Mouse (Mus musculus) cortical plate, adult 2 months (tissue): ENCODE measurements around the gene Rps19. TPM values are rescaled to one million over a fixed set of nuclear protein-coding genes. Genes with fewer than 3 reads are reported as not detected.

ENCODE experiments used
- H3K27ac ChIP-seq: fragments of 200-500 bp; 2 replicates; pipeline ENCODE4 v1.5.1; 2012; ENCODE audit warnings: low read length, control low read depth, inconsistent platforms; ENCODE audit not compliant: insufficient read depth
- H3K4me1 ChIP-seq: fragments of 200-500 bp; 2 replicates; pipeline ENCODE4 v1.6.1; 2011; ENCODE audit warnings: low read length; ENCODE audit not compliant: control insufficient read depth, insufficient read depth
- H3K4me3 ChIP-seq: fragments of 200-500 bp; 2 replicates; pipeline ENCODE4 v1.5.1; 2011; ENCODE audit warnings: mild to moderate bottlenecking, low read length, control low read depth; ENCODE audit not compliant: insufficient read depth
- CTCF ChIP-seq: fragments of 200-500 bp; IDR thresholded peaks from 2 replicates; pipeline ENCODE4 v1.5.1; 2011; ENCODE audit warnings: mild to moderate bottlenecking, control low read depth, low read length; ENCODE audit not compliant: insufficient read depth; ENCODE audit errors: extremely low read depth
- POLR2A ChIP-seq: fragments of 200-500 bp; IDR thresholded peaks from 2 replicates; pipeline ENCODE4 v1.6.1; 2011; ENCODE audit warnings: mild to moderate bottlenecking, low read length, control low read depth; ENCODE audit not compliant: insufficient read depth; ENCODE audit errors: extremely low read depth
- polyA plus RNA-seq: library from polyadenylated mRNA; depleted of rRNA; stranded (reverse); fragments of >200 nt; gene quantifications from 2 replicates; pipeline ENCODE4 v1.2.3, GENCODE M21; 2012

The Rps19 gene
- polyA plus RNA-seq, 1 experiment: 393 TPM

DNA sequence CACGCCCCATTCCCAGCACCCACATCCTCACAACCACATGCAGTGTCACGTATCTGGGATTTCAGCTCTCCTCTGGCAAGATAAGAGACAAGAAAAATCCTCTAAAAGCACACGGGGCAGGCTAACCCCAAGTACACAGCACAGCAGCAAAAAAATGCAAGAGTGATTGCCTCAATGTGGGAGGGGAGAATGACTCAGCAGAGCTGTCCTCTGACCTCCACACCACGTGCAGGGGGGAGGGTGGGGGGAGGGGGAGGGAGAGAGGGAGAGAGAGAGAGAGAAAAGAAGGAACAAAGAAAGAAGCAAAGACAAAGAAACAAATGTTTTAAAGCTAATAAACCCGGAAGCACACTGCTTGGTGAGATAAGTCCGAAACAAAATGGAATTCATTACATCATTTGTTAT, 33.3 kb upstream of the Rps19 start:
- H3K4me3 ChIP-seq: no peak overlapping the region
- no peaks in the 10 kb centered on the region; the same call in 1 of the 2 replicates for H3K4me1 ChIP-seq
- no peak overlapping the region for H3K27ac ChIP-seq
- TF ChIP-seq POLR2A (no peak), CTCF (no peak)

DNA sequence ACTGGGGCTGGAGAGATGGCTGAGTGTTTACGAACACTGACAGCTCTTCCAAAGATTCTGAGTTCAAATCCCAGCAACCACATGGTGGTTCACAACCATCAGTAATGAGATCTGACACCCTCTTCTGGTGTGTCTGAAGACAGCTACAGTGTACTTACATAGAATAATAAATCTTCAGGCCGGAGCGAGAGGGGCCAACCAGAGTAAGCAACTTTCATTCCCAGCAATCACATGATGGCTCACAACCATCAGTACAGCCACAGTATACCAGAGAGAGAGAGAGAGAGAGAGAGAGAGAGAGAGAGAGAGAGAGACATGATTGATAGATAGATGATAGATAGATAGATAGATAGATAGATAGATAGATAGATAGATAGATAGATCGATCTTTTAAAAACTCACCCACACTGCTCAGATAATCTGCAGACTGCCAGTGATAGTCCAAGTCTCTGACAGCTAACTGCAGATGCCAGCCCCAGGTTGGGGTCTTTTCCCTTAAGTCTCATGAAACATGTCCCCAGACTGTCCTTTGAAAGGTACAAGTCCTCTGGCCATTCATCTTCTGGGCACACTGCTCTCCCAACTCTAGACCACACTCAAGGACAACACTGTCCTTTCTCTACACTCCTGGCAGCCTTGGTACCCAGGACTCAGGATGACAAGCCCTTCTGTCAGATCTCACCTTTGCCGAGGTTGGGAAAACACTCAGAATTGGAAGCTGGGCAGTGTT, 32.4 kb upstream of the Rps19 start:
- no peak overlapping the region for H3K27ac ChIP-seq
- H3K4me1 ChIP-seq: no peaks in the 10 kb centered on the region; the same call in 1 of the 2 replicates
- no peak overlapping the region for H3K4me3 ChIP-seq
- TF ChIP-seq POLR2A: no peak
- no peak for TF ChIP-seq CTCF

DNA sequence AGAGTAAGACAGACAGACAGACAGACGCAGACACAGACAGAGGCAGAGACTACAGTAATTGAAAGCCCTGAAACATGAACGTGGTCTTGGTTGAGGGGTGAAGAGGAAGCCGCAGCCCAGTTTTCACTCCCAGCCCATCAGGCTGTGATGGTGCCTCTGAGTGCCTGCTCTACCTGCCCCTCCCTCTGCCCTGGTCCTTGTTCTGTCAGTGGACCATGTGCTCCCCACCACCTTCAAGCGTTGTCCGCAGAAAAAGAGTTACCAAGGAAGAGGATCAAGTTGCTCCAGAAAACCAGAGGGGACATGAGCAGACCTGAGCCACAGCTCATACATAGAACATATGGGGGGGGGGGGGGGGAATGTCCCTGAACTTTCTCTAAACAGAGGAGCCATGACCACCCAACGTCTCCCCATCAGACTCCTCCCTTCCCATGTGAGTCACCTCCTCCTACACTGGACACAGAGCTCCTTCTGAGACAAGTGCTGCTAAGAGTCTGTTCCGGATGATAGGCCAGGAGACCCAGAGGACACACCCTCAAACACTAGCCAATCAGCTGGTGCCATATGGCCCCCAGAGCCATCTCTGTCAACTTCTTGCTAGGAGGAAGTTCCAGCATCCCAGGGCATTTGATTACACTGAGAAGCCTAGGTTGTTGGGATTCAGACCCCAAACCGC, 31.5 kb upstream of the Rps19 start:
- Histone ChIP-seq H3K27ac (no peak overlapping the region), H3K4me3 (no peak overlapping the region), H3K4me1 (no peaks in the 10 kb centered on the region; the same call in 1 of the 2 replicates)
- TF ChIP-seq CTCF: no peak
- TF ChIP-seq POLR2A: no peak

DNA sequence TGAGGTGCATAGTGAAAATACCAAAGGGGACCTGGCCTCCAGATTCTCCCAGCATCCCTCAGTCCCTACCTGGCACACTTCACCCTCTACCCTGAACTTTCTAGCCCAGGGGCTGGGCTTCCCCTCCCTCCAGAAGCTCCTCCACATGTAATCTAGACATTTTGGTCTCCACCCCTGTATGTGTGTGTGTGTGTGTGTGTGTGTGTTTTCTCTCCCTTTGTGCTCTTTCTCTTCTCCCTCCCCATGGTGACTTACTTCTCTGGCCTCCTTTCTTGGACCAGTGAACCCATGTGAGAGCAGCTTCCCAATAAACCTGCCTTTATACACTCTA, 31.0 kb upstream of the Rps19 start:
- TF ChIP-seq CTCF: no peak
- no peak for TF ChIP-seq POLR2A
- H3K4me3 ChIP-seq: no peak overlapping the region
- no peaks in the 10 kb centered on the region; the same call in 1 of the 2 replicates for H3K4me1 ChIP-seq
- no peak overlapping the region for H3K27ac ChIP-seq

DNA sequence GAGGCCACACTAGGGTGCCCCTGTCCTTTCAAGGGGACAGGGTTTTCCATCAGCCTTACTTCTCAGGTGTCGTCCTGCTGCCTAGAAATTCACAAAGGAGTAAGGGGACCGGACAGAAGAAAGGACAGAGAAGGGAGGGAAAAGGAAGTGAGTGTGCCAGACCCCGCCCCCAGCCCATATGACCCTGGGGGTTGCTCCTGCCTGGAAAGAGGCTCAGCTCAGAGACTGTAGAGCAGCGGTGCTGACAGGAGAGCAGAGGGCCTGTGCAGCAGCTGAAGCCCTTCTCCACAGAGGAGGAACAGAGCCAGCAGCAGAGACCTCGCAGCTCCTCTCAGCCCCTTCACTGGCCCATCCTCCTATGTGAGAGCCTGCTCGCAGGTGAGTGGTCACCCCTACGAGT, 30.5 kb upstream of the Rps19 start:
- no peaks in the 10 kb centered on the region; the same call in 1 of the 2 replicates for H3K4me1 ChIP-seq
- no peak for TF ChIP-seq CTCF
- no peak for TF ChIP-seq POLR2A
- no peak overlapping the region for H3K4me3 ChIP-seq
- no peak overlapping the region for H3K27ac ChIP-seq

DNA sequence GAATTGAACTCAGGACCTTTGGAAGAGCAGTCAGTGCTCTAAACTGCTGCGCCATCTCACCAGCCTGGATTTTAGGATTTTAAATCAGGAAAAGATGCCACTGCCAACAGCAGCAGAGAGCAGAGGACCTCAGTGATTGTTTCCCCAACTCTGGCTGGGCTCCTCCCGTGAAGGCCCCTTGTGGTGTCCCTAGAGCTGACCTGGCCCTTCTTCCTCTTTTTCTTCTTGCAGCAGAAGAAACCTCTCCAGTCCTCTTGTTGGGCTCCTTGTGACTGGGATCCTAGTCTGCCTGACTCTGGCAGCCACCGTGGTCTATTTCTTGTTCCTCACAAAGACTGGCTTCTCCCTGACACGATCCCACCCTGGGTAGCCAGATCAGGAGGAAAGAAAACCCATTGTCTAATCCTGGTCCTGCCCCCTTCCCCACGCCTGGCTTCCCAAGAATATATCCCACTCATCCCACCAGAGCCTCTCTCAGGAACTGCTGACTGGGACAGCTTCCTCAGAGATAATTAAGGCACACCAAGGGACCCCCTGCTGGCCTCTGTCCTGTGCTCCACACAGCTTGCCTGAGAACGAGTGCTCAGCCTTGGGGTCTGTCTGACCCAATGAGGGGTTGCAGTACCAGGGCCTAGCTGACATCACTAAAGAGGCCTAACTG, 27.6 kb upstream of the Rps19 start:
- Histone ChIP-seq H3K4me1 (no peaks in the 10 kb centered on the region), H3K27ac (no peak overlapping the region), H3K4me3 (no peak overlapping the region)
- no peak for TF ChIP-seq POLR2A
- TF ChIP-seq CTCF: no peak

DNA sequence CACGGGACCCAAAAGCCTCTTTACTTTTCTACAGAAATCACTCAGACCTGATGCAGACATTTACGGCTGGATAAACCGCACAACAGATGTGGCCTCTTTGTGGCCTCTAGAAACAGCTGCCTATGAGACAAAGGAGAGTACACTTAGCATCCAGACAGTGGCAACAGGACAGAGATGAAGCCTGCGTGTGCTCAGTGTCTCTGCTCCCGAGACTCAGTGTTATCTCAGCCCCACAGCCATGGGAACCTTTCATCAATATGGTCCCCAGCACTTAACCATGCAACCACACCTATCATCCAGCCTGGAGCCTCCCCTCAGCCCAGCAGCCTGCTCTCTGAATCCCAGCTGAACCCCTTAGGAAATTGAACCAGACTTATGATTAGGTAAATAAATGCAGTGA, 24.9 kb upstream of the Rps19 start:
- no peak for TF ChIP-seq CTCF
- no peak for TF ChIP-seq POLR2A
- no peak overlapping the region for H3K27ac ChIP-seq
- H3K4me1 ChIP-seq: no peaks in the 10 kb centered on the region
- H3K4me3 ChIP-seq: no peak overlapping the region

DNA sequence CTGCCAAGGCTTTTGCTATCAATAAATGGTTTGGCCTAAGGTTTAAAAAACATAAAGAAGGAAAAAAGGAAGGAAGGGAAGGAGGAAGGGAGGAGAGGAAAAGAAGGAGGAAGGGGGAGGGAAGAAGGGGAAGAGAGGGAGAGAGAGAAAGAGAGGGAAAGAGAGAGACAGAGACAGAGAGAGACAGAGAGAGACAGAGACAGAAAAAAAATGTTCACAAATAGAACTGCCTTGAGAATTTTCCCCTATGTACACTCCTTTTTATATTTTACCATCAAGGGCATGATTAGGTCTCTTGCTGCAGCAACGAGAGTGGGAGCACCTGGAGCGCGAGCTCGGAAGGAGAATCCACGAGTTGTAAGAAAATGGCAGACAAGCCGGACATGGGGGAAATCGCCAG, 22.3 kb upstream of the Rps19 start, which contains the start of gene Gm9844:
Gene Gm9844 (plus strand): TSS at position 301 of the 400 bp plus-strand sequence.
- H3K4me1 ChIP-seq: no peaks in the 10 kb centered on the region
- no peak within 1 kb of the TSS for H3K4me3 ChIP-seq
- no peak for TF ChIP-seq POLR2A
- no peak for TF ChIP-seq CTCF
- H3K27ac ChIP-seq: no peak within 1 kb of the TSS

DNA sequence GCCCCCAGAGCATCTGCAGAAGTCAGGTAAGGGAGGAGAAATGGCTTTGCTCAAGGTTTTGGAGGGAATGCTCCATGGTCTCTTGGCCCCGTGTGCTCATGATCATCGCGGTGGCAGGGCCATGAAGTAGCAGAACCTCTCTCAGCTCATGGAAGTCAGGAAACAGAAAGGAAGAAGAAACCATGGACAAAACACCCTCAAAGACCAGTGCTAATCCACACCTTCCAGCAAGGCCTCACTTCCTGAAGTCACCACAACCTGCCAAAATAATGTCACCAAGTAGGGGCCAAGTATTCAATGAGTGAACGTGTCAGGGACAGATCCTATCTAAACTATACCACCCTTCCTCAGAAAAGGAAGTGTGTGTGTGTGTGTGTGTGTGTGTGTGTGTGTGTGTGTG, 21.3 kb upstream of the Rps19 start:
- Histone ChIP-seq H3K4me3 (no peak overlapping the region), H3K4me1 (no peaks in the 10 kb centered on the region), H3K27ac (no peak overlapping the region)
- TF ChIP-seq CTCF (no peak), POLR2A (no peak)

DNA sequence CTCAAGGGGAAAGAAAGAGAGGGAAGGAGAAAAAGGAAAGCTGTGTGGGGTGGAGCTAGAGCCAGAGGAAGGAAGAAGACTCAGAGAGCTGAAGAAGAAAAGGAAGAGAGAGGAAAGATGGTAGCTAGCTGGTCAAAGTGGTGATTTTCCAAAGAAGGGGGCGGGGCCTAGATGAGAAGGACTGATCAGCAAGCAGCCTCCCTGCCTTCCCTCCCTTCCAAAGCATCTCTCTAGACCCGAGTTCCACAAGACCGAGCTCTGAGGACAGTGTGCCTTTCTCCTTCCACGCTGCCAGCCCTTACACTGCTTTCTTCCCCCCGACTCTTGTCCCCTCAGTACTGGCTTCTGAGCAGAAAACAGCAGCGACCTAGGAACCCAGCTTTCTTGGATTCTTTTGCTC, 20.0 kb upstream of the Rps19 start:
- Histone ChIP-seq H3K4me3 (no peak overlapping the region), H3K27ac (no peak overlapping the region), H3K4me1 (no peaks in the 10 kb centered on the region)
- TF ChIP-seq POLR2A (no peak), CTCF (no peak)
